Mouse (Mus musculus) midbrain, postnatal 0 days (tissue): ENCODE measurements at regions not wholly inside any gene's neighbourhood (a gene's known extent, or its start where the extent isn't known, plus 50 kb on each side); places are given as distances from the start of the nearest gene placed in this dataset.

ENCODE experiments used
- ATAC-seq: fragments of 200-750 bp; cut with Nextera tagmentation; 2 replicates; pipeline ENCODE4 v1.8.0; 2017; ENCODE audit warnings: moderate number of reproducible peaks, mild to moderate bottlenecking, moderate TSS enrichment, moderate library complexity; ENCODE audit not compliant: low FRiP score
- DNase-seq: peaks from one replicate; pipeline ENCODE4 v3.0.0-alpha.2; 2015; ENCODE audit warnings: low spot score
- H3K27ac ChIP-seq: fragments of 300-500 bp; sonication (generic); 2 replicates; pipeline ENCODE4 v1.5.1; 2014; ENCODE audit warnings: low read depth, mild to moderate bottlenecking, low read length, mixed read lengths
- H3K27me3 ChIP-seq: fragments of 300-500 bp; sonication (generic); 2 replicates; pipeline ENCODE4 v1.6.1; 2014; ENCODE audit warnings: low read length, control low read depth, mixed read lengths; ENCODE audit not compliant: insufficient read depth
- H3K36me3 ChIP-seq: fragments of 300-500 bp; sonication (generic); 2 replicates; pipeline ENCODE4 v1.6.1; 2014; ENCODE audit warnings: low read length, control low read depth, mixed read lengths; ENCODE audit not compliant: insufficient read depth
- H3K4me1 ChIP-seq: fragments of 300-500 bp; sonication (generic); 2 replicates; pipeline ENCODE4 v1.6.1; 2014; ENCODE audit warnings: mild to moderate bottlenecking, control low read depth, antibody characterized with exemption, low read length, mixed read lengths; ENCODE audit not compliant: insufficient read depth
- H3K4me2 ChIP-seq: fragments of 300-500 bp; sonication (generic); 2 replicates; pipeline ENCODE4 v1.6.1; 2014; ENCODE audit warnings: low read depth, mild to moderate bottlenecking, low read length, mixed read lengths; ENCODE audit not compliant: poor library complexity, severe bottlenecking
- H3K4me3 ChIP-seq: fragments of 300-500 bp; sonication (generic); 2 replicates; pipeline ENCODE4 v1.5.1; 2014; ENCODE audit warnings: low read depth, mild to moderate bottlenecking, low read length, moderate library complexity
- H3K9ac ChIP-seq: fragments of 300-500 bp; sonication (generic); replicated peaks from 2 replicates; pipeline ENCODE4 v1.6.1; 2014; ENCODE audit warnings: mild to moderate bottlenecking, low read length, moderate library complexity, mixed read lengths; ENCODE audit not compliant: poor library complexity, severe bottlenecking
- H3K9me3 ChIP-seq: fragments of 300-500 bp; sonication (generic); 2 replicates; pipeline ENCODE4 v1.6.1; 2016; ENCODE audit warnings: low read length, control low read depth
- CTCF ChIP-seq: IDR thresholded peaks from 2 replicates; pipeline ENCODE4 v1.5.1; 2016; ENCODE audit warnings: antibody characterized with exemption, mild to moderate bottlenecking
- WGBS: fragments of 180-500 bp; shearing (Covaris S2); extraction: QIAGEN DNeasy Blood & Tissue Kit; methylation state at CpG from one replicate; pipeline ENCODE4 v1.1.7; 2014; 5-methylcytosine and 5-hydroxymethylcytosine counted together

DNA sequence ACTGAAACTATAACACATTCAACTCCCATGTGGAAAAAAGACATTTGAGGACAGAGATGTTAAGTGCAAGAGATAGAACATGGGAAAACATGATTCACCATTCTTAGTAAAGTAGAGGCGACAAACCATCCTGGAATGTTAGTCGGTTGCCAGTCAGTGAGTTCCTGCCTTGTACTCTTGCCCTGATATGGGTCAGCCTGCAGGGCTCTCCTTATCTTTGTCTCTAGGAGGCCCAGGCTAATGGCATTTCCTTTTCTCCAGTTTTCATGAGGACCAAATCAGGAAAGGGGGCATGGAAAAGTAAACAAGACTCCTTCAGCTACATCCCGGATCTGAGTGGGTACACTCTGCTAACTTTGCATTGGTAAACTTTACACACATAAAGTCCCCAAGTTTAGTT, 387.4 kb upstream of the Mpdz start:
- Histone ChIP-seq H3K27ac (no peak overlapping the region), H3K4me2 (no peak overlapping the region), H3K4me1 (no peaks in the 10 kb centered on the region), H3K9ac (no peak overlapping the region), H3K9me3 (no peaks in the 10 kb centered on the region), H3K4me3 (no peak overlapping the region), H3K27me3 (no peaks in the 10 kb centered on the region), H3K36me3 (no peaks in the 10 kb centered on the region)
- DNase-seq: no peak
- WGBS: 82% methylated on average over 3 of the region's 3 CpGs
- ATAC-seq: no peak
- no peak for TF ChIP-seq CTCF

- Histone ChIP-seq H3K4me1 (no peaks in the 10 kb centered on the region), H3K9me3 (no peaks in the 10 kb centered on the region), H3K4me3 (no peak overlapping the region), H3K4me2 (no peak overlapping the region), H3K27ac (no peak overlapping the region), H3K36me3 (no peaks in the 10 kb centered on the region), H3K9ac (no peak overlapping the region), H3K27me3 (no peaks in the 10 kb centered on the region)
- DNase-seq (no peak), ATAC-seq (no peak)
- 92% methylated on average over 4 of the region's 4 CpGs for WGBS
- no peak for TF ChIP-seq CTCF
Observed at GRCm38 (mm10) chr4:81827453-81827852, 384.8 kb upstream of the Mpdz start.

DNA sequence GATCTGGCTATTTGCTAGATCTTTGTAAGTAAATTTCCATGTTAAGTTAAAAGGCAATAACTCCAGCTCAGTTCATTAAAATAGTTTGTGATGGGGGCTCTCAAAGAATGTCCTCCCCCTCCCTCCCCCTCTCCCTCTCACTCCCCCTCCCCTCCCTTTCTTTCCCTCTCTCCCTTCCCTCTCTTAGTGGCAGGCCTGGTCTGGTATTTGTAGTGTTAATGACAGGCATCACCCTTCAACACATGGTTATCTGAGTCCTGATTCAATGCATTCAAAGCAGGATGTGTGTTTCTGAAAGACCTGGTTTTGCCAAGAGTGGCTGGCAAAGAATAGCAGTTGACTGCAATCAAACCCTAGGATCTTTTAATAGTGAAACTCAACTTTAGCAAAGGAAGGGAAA, 383.4 kb upstream of the Mpdz start:
- DNase-seq (no peak), ATAC-seq (no peak)
- no peak for TF ChIP-seq CTCF

DNA sequence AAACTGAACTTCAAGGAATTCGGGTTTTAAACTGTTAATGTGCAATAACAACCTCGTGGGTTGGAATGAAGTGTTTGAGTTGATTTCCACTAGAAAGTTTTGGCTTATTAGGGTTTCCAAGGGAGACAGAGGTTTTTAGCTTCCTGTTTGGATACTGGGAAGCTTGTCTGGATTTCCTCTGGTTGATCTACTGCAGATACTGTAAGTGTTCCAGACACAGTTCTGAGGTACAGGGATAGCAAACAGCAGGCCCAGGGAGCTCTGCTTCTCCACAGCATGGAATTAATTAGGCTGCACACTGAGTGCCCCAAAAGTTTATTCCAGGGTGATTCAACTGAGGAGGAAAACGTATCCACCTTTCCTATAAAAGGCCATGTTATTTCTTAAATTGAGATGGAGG, 381.0 kb upstream of the Mpdz start:
- no peak for TF ChIP-seq CTCF
- Histone ChIP-seq H3K4me2 (no peak overlapping the region), H3K4me3 (no peak overlapping the region), H3K27me3 (no peaks in the 10 kb centered on the region), H3K9me3 (no peaks in the 10 kb centered on the region), H3K27ac (no peak overlapping the region), H3K4me1 (no peaks in the 10 kb centered on the region), H3K9ac (no peak overlapping the region), H3K36me3 (no peaks in the 10 kb centered on the region)
- no peak for DNase-seq
- 82% methylated on average over 3 of the region's 3 CpGs for WGBS
- ATAC-seq: no peak

More for the DNA sequence above, 383.4 kb upstream of the Mpdz start:
- H3K4me1 ChIP-seq: no peaks in the 10 kb centered on the region
- H3K4me2 ChIP-seq: no peak overlapping the region
- no peak overlapping the region for H3K4me3 ChIP-seq
- no peaks in the 10 kb centered on the region for H3K9me3 ChIP-seq
- no peak overlapping the region for H3K27ac ChIP-seq
- no peak overlapping the region for H3K9ac ChIP-seq
- H3K36me3 ChIP-seq: no peaks in the 10 kb centered on the region
- no peaks in the 10 kb centered on the region for H3K27me3 ChIP-seq

GRCm38 (mm10) chr4:81789274-81789673, 346.7 kb upstream of the Mpdz start:
- no peak overlapping the region for H3K4me3 ChIP-seq
- H3K9ac ChIP-seq: no peak overlapping the region
- no peak for TF ChIP-seq CTCF
- no peaks in the 10 kb centered on the region for H3K4me1 ChIP-seq
- DNase-seq (no peak), ATAC-seq (no peak)
- no peaks in the 10 kb centered on the region for H3K36me3 ChIP-seq
- no peaks in the 10 kb centered on the region for H3K9me3 ChIP-seq
- H3K4me2 ChIP-seq: no peak overlapping the region
- WGBS: 89% methylated on average over 2 of the region's 2 CpGs
- H3K27me3 ChIP-seq: no peaks in the 10 kb centered on the region
- no peak overlapping the region for H3K27ac ChIP-seq

GRCm38 (mm10) chr4:81788636-81789035, 346.0 kb upstream of the Mpdz start:
- no peaks in the 10 kb centered on the region for H3K27me3 ChIP-seq
- H3K36me3 ChIP-seq: no peaks in the 10 kb centered on the region
- ATAC-seq: no peak
- DNase-seq: no peak
- no peaks in the 10 kb centered on the region for H3K9me3 ChIP-seq
- H3K4me1 ChIP-seq: no peaks in the 10 kb centered on the region
- 85% methylated on average over 8 of the region's 8 CpGs for WGBS
- H3K9ac ChIP-seq: no peak overlapping the region
- H3K4me2 ChIP-seq: no peak overlapping the region
- H3K4me3 ChIP-seq: no peak overlapping the region
- TF ChIP-seq CTCF: no peak
- no peak overlapping the region for H3K27ac ChIP-seq

DNA sequence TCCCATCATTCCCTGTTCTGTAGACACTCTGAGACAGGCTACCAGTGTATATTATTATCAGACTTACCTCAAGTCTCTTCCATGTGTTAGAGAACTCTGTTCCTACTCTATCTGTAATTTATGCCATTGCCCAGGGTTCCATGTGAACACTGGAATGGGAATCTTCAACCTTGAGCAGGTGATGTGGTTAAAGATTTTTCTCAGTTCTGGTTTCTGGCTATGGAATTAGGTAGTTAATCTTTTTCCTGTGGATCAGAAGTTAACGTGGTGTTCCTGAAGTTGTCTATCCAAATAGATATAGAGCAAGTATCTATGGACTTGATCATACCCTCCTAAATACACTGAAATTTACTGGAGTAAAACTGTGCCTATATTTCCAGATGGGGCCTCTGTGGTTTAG, 339.4 kb upstream of the Mpdz start:
- no peak overlapping the region for H3K9ac ChIP-seq
- 90% methylated on average over 1 of the region's 1 CpGs for WGBS
- no peaks in the 10 kb centered on the region for H3K27me3 ChIP-seq
- TF ChIP-seq CTCF: no peak
- no peaks in the 10 kb centered on the region for H3K36me3 ChIP-seq
- no peaks in the 10 kb centered on the region for H3K9me3 ChIP-seq
- H3K4me2 ChIP-seq: no peak overlapping the region
- ATAC-seq (no peak), DNase-seq (no peak)
- no peak overlapping the region for H3K27ac ChIP-seq
- H3K4me1 ChIP-seq: no peaks in the 10 kb centered on the region
- H3K4me3 ChIP-seq: no peak overlapping the region
